Mouse (Mus musculus) ES-E14 (cell line): Measurements from ENCODE around the gene Nr1i3.

ENCODE experiments used
- HCFC1 ChIP-seq: IDR thresholded peaks from 2 replicates; pipeline ENCODE4 v1.6.1; 2012; ENCODE audit warnings: low read length, inconsistent platforms, borderline replicate concordance; ENCODE audit not compliant: insufficient read depth
- ZC3H11A ChIP-seq: IDR thresholded peaks from 2 replicates; pipeline ENCODE4 v1.6.1; 2012; ENCODE audit warnings: low read depth, mild to moderate bottlenecking, inconsistent platforms, low read length, borderline replicate concordance
- ZNF384 ChIP-seq: IDR thresholded peaks from 2 replicates; pipeline ENCODE4 v1.6.1; 2012; ENCODE audit warnings: low read depth, low read length, inconsistent platforms

DNA sequence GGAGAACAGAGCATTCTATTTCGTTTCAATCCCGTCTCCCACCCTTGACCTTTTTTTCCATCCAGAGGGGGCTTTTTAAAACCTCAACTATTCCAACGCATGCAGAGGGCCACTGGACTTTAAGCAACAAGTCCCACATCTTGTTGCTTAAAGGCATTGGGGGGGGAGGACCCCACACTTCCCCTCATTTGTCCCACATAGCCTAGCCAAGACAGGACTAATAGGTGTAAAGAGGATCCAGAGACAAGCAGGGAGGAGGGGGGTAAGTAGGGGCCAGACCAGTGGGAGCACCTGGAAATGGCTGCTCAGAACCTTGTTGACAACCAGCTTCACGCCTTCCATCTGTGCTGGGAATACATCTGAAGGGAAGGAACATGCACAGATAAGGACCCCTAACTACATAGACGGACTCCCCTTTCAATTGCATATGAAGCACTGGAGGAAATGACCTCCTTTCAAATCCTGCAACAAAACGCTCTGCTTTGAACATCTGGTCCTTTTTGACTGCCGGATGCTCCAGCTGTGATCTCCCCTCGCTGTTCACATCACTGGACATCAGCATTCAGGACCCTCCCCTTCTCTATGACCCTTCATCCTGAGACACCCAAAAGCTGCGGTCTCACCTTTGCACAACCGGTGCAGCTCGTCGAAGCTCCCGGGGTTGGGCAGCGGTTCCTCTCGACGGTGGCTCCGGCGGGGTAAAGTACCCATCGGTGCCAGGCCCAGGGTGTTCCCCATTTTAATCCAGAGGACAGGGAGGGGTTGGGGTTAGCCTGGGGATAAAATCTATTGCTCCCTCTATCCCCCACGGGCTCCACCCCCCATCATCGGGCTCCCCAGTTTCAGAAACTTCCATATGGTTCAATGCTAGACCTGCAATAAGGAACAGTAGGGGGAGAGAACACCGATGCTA is 7.8 kb downstream of the Nr1i3 start:
- TF ChIP-seq ZNF384 = no peak
- no peak for TF ChIP-seq ZC3H11A
- TF ChIP-seq HCFC1 = no peak
